Mouse (Mus musculus) intestine, embryonic 15.5 days (tissue): Measurements from ENCODE around the gene Nav2. TPM values are rescaled to one million over a fixed set of nuclear protein-coding genes. Genes with fewer than 3 reads are reported as not detected.
A peak's percentile ranks its signal among the peaks of the same experiment; 100 is the strongest.

Experiments
- ATAC-seq: fragments of 200-750 bp; cut with Nextera tagmentation; 2 replicates; pipeline ENCODE4 v1.8.0; 2017; ENCODE audit warnings: moderate TSS enrichment, moderate library complexity
- H3K27ac ChIP-seq: fragments of 300-500 bp; sonication (generic); 2 replicates; pipeline ENCODE4 v1.5.1; 2015; ENCODE audit warnings: mild to moderate bottlenecking, inconsistent platforms
- H3K27me3 ChIP-seq: fragments of 300-500 bp; sonication (generic); replicated peaks from 2 replicates; pipeline ENCODE4 v1.6.1; 2015; ENCODE audit warnings: inconsistent platforms
- H3K36me3 ChIP-seq: fragments of 300-500 bp; sonication (generic); 2 replicates; pipeline ENCODE4 v1.6.1; 2015; ENCODE audit warnings: inconsistent platforms
- H3K4me1 ChIP-seq: fragments of 300-500 bp; sonication (generic); replicated peaks from 2 replicates; pipeline ENCODE4 v1.6.1; 2015; ENCODE audit warnings: inconsistent platforms
- H3K4me2 ChIP-seq: fragments of 300-500 bp; sonication (generic); replicated peaks from 2 replicates; pipeline ENCODE4 v1.6.1; 2015; ENCODE audit warnings: mild to moderate bottlenecking, inconsistent platforms
- H3K4me3 ChIP-seq: fragments of 300-500 bp; sonication (generic); replicated peaks from 2 replicates; pipeline ENCODE4 v1.5.1; 2015; ENCODE audit warnings: inconsistent platforms
- H3K9ac ChIP-seq: fragments of 300-500 bp; sonication (generic); 2 replicates; pipeline ENCODE4 v1.6.1; 2015; ENCODE audit warnings: inconsistent platforms
- H3K9me3 ChIP-seq: fragments of 300-500 bp; sonication (generic); 2 replicates; pipeline ENCODE4 v1.6.1; 2016; ENCODE audit warnings: inconsistent platforms
- WGBS: fragments of 180-500 bp; shearing (Covaris S2); methylation state at CpG from one replicate; pipeline ENCODE4 v1.1.7; 2015; 5-methylcytosine and 5-hydroxymethylcytosine counted together
- polyA plus RNA-seq: library from polyadenylated mRNA; unstranded; fragments of >200 nt; fragmentation: Nextera tagmentation; extraction: Ambion mirVana; gene quantifications from 2 replicates; pipeline ENCODE4 v1.2.1, GENCODE M21; 2015

The Nav2 gene
- polyA plus RNA-seq, 1 experiment from 2014 or later: 17.7 TPM

GRCm38 (mm10) chr7:49330181-49330580 lies 421.7 kb downstream of the Nav2 start:
- Histone ChIP-seq H3K36me3 (no peaks in the 10 kb centered on the region), H3K4me3 (no peak overlapping the region), H3K9ac (no peak overlapping the region), H3K4me1 (peaks cover 17% of the 10 kb centered on the region), H3K27me3 (no peaks in the 10 kb centered on the region), H3K9me3 (no peaks in the 10 kb centered on the region), H3K27ac (no peak overlapping the region), H3K4me2 (no peak overlapping the region)
- 68% methylated on average over 4 of the region's 4 CpGs for WGBS
- ATAC-seq: no peak

DNA sequence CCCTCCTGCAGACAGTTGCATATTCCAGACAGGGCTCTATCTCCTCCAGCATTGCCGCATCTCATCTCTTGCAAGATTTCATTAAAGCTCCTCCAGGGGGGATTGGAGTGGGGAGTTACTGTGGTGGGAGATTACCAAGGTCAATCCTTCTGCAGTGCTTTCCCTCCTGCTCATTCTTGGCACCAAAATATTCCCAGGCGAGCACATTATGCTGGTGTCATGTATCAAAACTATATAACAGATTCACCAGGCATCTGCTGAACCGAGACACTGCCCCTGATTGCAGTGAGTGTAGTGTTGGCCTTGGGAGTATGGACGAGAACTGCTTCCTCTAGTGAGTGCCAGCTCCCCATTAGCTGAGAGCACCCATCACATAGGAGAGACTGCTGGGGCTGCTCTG lies 423.4 kb downstream of the Nav2 start:
- H3K4me3 ChIP-seq: no peak overlapping the region
- WGBS: 49% methylated on average over 4 of the region's 4 CpGs
- ATAC-seq: peak; percentile 21; the same call in 1 of the 2 replicates
- H3K36me3 ChIP-seq: no peaks in the 10 kb centered on the region
- H3K4me1 ChIP-seq: peaks cover 8% of the 10 kb centered on the region
- no peaks in the 10 kb centered on the region for H3K9me3 ChIP-seq
- 0 out of 2 replicates have a peak overlapping the region, but pooled peaks have one; percentile 13 for H3K27ac ChIP-seq
- H3K27me3 ChIP-seq: no peaks in the 10 kb centered on the region
- H3K4me2 ChIP-seq: no peak overlapping the region
- no peak overlapping the region for H3K9ac ChIP-seq

GRCm38 (mm10) chr7:49332644-49333043 lies 424.1 kb downstream of the Nav2 start:
- Histone ChIP-seq H3K27ac (no peak overlapping the region), H3K4me3 (no peak overlapping the region), H3K4me1 (peaks cover 8% of the 10 kb centered on the region), H3K4me2 (no peak overlapping the region), H3K9ac (no peak overlapping the region), H3K9me3 (no peaks in the 10 kb centered on the region), H3K27me3 (no peaks in the 10 kb centered on the region), H3K36me3 (no peaks in the 10 kb centered on the region)
- WGBS: 76% methylated on average over 7 of the region's 7 CpGs
- ATAC-seq: no peak

DNA sequence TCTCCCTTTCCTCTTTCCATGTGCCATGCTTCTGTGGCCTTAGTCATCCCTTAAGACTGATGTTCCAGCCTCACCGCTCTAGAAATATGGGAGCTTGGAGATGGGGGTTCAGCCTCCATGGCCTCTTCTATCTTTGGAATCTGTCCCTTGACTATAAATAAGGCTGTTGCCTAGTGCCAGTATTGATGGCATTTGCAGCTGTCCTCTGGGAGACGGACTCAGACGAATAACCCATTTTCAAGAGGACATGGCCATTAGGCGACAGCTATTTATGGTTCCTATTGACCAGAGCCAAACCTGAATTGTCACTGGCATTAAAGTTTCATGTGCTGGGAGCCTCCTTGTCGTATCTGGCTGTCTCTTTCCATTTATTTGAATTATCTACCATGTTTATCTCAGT lies 425.6 kb downstream of the Nav2 start:
- ATAC-seq: no peak
- Histone ChIP-seq H3K9me3 (no peaks in the 10 kb centered on the region), H3K27ac (no peak overlapping the region), H3K36me3 (no peaks in the 10 kb centered on the region), H3K9ac (no peak overlapping the region), H3K4me1 (peaks cover 8% of the 10 kb centered on the region), H3K4me3 (no peak overlapping the region), H3K4me2 (no peak overlapping the region), H3K27me3 (no peaks in the 10 kb centered on the region)
- WGBS: 65% methylated on average over 5 of the region's 5 CpGs

DNA sequence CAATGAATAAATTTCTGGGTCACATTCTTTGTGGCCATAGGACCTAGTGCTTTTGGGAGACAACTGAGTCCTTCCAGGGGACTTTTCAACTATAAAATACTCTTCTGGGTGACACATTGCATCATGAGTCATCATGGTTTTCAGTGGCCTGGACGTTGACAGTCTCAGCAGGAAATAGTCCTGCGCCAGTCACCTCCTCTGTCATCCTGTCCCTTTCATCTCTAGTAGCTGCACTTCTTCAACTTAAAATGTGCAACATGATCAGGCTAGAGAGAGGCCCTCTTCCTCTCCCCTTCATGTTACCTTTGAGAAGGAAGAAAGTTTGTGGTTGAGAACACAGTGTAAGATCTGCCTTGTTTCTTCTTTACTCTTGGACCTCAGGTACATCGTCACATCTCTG lies 426.5 kb downstream of the Nav2 start:
- ATAC-seq: no peak
- no peak overlapping the region for H3K4me3 ChIP-seq
- WGBS: 61% methylated on average over 3 of the region's 3 CpGs

GRCm38 (mm10) chr7:49336725-49337124 lies 428.2 kb downstream of the Nav2 start:
- H3K9me3 ChIP-seq: no peaks in the 10 kb centered on the region
- no peak overlapping the region for H3K27ac ChIP-seq
- no peak for ATAC-seq
- no peak overlapping the region for H3K9ac ChIP-seq
- WGBS: 79% methylated on average over 8 of the region's 8 CpGs
- peaks cover 7% of the 10 kb centered on the region for H3K4me1 ChIP-seq
- H3K4me3 ChIP-seq: no peak overlapping the region
- no peak overlapping the region for H3K4me2 ChIP-seq
- no peaks in the 10 kb centered on the region for H3K27me3 ChIP-seq
- no peaks in the 10 kb centered on the region for H3K36me3 ChIP-seq

More for the DNA sequence above, 426.5 kb downstream of the Nav2 start:
- Histone ChIP-seq H3K27ac (no peak overlapping the region), H3K9me3 (no peaks in the 10 kb centered on the region), H3K36me3 (no peaks in the 10 kb centered on the region), H3K9ac (no peak overlapping the region), H3K4me1 (peaks cover 8% of the 10 kb centered on the region), H3K4me2 (no peak overlapping the region), H3K27me3 (no peaks in the 10 kb centered on the region)

- H3K27ac ChIP-seq: no peak overlapping the region
- peaks cover 7% of the 10 kb centered on the region; the same call in 1 of the 2 replicates for H3K4me1 ChIP-seq
- no peak overlapping the region for H3K9ac ChIP-seq
- WGBS: 33% methylated on average over 2 of the region's 2 CpGs
- no peak overlapping the region for H3K4me3 ChIP-seq
- H3K9me3 ChIP-seq: no peaks in the 10 kb centered on the region
- H3K27me3 ChIP-seq: no peaks in the 10 kb centered on the region
- H3K36me3 ChIP-seq: no peaks in the 10 kb centered on the region
- no peak overlapping the region for H3K4me2 ChIP-seq
- ATAC-seq: no peak
Measured at GRCm38 (mm10) chr7:49337710-49338109, 429.2 kb downstream of the Nav2 start.

DNA sequence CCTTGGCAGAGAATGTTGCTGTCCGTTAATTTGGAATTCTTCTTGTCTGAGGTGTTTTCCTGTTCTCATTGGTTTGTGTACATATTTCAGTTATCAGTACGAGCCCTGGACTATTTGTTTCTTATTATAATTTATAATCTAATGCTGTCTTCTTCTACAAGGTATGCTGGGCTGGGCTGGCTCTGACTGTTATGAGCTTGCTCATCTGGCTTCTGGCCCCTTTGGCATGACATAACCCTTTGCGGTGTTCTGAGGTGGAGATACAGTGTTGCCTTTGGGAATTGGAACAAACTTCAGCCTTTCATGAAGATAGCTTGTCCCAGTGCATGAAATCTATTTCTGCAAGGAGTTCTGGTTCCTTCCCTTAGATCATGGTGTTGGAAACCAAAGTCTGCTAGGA lies 431.4 kb downstream of the Nav2 start:
- Histone ChIP-seq H3K9ac (no peak overlapping the region), H3K36me3 (no peaks in the 10 kb centered on the region), H3K9me3 (no peaks in the 10 kb centered on the region), H3K27me3 (no peaks in the 10 kb centered on the region), H3K27ac (no peak overlapping the region), H3K4me3 (no peak overlapping the region), H3K4me1 (peaks cover 18% of the 10 kb centered on the region), H3K4me2 (no peak overlapping the region)
- ATAC-seq: no peak
- 62% methylated on average over 3 of the region's 3 CpGs for WGBS

DNA sequence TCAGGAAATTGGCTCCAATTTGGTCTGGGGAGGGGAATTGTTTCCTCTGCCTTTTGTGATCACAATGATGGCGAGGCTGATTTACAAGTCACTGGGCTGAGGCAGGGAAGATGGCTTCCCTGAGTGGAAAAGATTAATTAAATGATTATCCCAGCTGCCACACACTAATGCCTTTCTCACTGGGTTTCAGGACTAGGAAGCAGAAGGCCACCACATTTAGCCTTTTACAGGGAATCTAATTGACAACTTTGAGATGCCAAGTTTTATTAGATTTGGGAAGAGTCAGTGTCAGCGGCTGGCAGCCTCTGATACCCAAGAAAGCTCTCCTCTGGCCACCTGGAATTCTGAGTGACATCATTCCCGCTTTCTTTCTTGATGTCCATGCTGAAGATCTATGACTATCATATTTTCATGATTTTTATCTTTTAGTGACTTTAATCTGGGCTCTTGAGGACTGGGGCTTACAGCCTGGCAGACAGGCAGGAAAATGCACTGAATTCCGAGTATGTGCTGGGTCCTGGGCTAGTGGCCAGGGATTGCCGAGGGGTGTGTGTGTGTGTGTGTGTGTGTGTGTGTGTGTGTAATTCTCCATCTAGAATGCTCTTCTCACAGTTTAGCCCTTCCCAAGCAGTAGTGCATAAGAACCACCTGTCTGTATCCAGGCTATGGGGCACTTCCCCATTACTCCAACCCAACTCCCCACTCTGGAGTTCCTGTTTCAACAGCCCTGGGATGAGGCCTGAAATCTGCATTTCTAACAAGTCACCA lies 432.8 kb downstream of the Nav2 start:
- ATAC-seq: no peak
- no peak overlapping the region for H3K4me2 ChIP-seq
- 65% methylated on average over 5 of the region's 5 CpGs for WGBS

DNA sequence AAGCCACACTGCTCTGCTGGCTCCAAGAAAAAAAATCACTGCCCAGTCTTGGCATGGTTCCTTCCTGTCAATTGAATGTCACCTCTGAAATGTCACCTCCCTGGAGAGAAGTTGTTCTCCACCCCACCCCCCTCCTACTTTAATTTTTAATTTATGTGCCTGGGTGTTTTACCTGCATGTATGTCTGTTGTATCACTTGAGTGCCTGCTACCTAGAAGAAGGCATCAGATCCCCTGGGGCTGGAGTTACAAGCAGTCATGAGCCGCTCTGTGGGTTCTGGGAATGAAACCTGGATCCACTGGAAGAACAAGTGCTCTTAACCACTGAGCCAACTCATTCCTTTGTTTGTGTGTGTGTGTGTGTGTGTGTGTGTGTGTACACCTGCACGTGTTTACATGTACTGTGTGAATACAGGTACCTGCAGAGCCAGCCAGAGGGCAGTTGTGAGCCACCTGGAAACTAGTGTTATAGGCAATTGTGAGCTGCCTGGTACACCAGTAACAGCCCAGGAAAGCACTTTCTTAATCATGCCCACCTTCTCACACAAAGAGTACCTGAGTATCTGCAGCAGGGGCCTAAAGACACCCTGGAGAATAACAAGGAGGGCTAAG lies 433.5 kb downstream of the Nav2 start:
- no peak overlapping the region for H3K27ac ChIP-seq
- H3K27me3 ChIP-seq: no peaks in the 10 kb centered on the region
- ATAC-seq: no peak
- no peak overlapping the region for H3K9ac ChIP-seq
- H3K4me2 ChIP-seq: peak overlapping the region; percentile 6; the same call in 1 of the 2 replicates
- 89% methylated on average over 2 of the region's 2 CpGs for WGBS
- no peaks in the 10 kb centered on the region for H3K9me3 ChIP-seq
- H3K36me3 ChIP-seq: no peaks in the 10 kb centered on the region
- H3K4me1 ChIP-seq: peaks cover 18% of the 10 kb centered on the region
- no peak overlapping the region for H3K4me3 ChIP-seq

More for the DNA sequence above, 432.8 kb downstream of the Nav2 start:
- Histone ChIP-seq H3K27me3 (no peaks in the 10 kb centered on the region), H3K9ac (no peak overlapping the region), H3K36me3 (no peaks in the 10 kb centered on the region), H3K9me3 (no peaks in the 10 kb centered on the region), H3K27ac (no peak overlapping the region), H3K4me1 (peaks cover 18% of the 10 kb centered on the region), H3K4me3 (no peak overlapping the region)

- peaks cover 18% of the 10 kb centered on the region for H3K4me1 ChIP-seq
- H3K4me2 ChIP-seq: peak overlapping the region; percentile 6
- peak; percentile 25; the same call in 1 of the 2 replicates for ATAC-seq
- H3K9ac ChIP-seq: no peak overlapping the region
- no peaks in the 10 kb centered on the region for H3K36me3 ChIP-seq
- H3K27ac ChIP-seq: 0 out of 2 replicates have a peak overlapping the region, but pooled peaks have one; percentile 45
- no peak overlapping the region for H3K4me3 ChIP-seq
- H3K27me3 ChIP-seq: no peaks in the 10 kb centered on the region
- 26% methylated on average over 13 of the region's 13 CpGs for WGBS
- H3K9me3 ChIP-seq: no peaks in the 10 kb centered on the region
Measured at GRCm38 (mm10) chr7:49342556-49343080, 434.1 kb downstream of the Nav2 start.

DNA sequence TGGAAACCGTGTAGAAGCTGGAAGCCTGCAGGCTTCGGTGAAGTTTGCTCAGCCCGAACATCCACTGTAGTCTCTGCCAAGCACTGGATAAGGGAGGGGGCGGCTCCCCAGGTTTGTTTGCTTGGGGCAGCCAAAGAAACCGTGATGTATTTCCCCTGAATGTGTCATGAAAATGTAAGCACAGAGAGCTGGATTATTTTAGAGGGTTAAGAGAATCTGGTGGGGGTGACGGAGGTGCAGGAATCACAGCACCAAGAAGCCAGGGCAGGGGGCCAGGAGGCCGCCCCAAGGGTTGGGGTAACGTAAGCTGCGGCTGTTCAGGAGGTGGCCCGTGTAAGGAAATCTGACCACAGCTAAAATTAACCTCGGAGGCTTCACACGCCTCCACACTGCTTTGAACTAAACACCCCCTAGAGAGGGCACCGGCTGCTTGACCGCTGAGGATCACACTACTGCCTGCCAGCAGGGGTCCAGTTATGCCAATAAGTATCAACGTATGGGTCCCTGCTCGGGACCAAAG lies 434.6 kb downstream of the Nav2 start:
- ATAC-seq: peak; percentile 62
- Histone ChIP-seq H3K9me3 (no peaks in the 10 kb centered on the region), H3K27ac (no peak overlapping the region), H3K4me3 (0 out of 2 replicates have a peak overlapping the region, but pooled peaks have one; percentile 6), H3K36me3 (no peaks in the 10 kb centered on the region), H3K4me1 (peaks cover 18% of the 10 kb centered on the region), H3K9ac (no peak overlapping the region), H3K4me2 (peak overlapping the region; percentile 6), H3K27me3 (no peaks in the 10 kb centered on the region)
- 21% methylated on average over 16 of the region's 16 CpGs for WGBS
